Mouse (Mus musculus): ENCODE measurements at regions not wholly inside any gene's neighbourhood (a gene's known extent, or its start where the extent isn't known, plus 50 kb on each side); places are given as distances from the start of the nearest gene placed in this dataset.

- H3K36me3 ChIP-seq (ENCODE audit: insufficient read depth, low read length): no peaks in the 10 kb centered on the region
- DNase-seq (ENCODE audit: low spot score) (peak; percentile 64), ATAC-seq (peak; percentile 66; the same call in 1 of the 2 replicates)
- TF ChIP-seq CTCF (IDR thresholded peaks at IDR 0.05; ENCODE audit: low read depth): no peak
- H3K4me1 ChIP-seq (ENCODE audit: insufficient read depth, low read length): peaks cover 3% of the 10 kb centered on the region; the same call in 1 of the 2 replicates
- H3K9ac ChIP-seq (replicated peaks; ENCODE audit: low read length): no peak overlapping the region
- WGBS: 31% methylated on average over 13 of the region's 13 CpGs
- H3K9me3 ChIP-seq (ENCODE audit: low read length): no peaks in the 10 kb centered on the region
- no peak overlapping the region for H3K4me2 ChIP-seq (ENCODE audit: low read depth, low read length)
- H3K27ac ChIP-seq: no peak overlapping the region
- no peak overlapping the region for H3K4me3 ChIP-seq (ENCODE audit: low read length)
- no peaks in the 10 kb centered on the region for H3K27me3 ChIP-seq (ENCODE audit: insufficient read depth, low read length)
Measured at GRCm38 (mm10) chr5:99801791-99802450, 73.1 kb upstream of the Rasgef1b start.

- no peak for ATAC-seq
- no peaks in the 10 kb centered on the region for H3K9me3 ChIP-seq (ENCODE audit: low read length)
- H3K27me3 ChIP-seq (ENCODE audit: insufficient read depth, low read length): no peaks in the 10 kb centered on the region
- H3K4me2 ChIP-seq (ENCODE audit: low read depth, low read length): no peak overlapping the region
- TF ChIP-seq CTCF (IDR thresholded peaks at IDR 0.05; ENCODE audit: low read depth): no peak
- H3K4me3 ChIP-seq (ENCODE audit: low read length): no peak overlapping the region
- H3K9ac ChIP-seq (replicated peaks; ENCODE audit: low read length): no peak overlapping the region
- no peaks in the 10 kb centered on the region for H3K36me3 ChIP-seq (ENCODE audit: insufficient read depth, low read length)
- no peak overlapping the region for H3K27ac ChIP-seq
- H3K4me1 ChIP-seq (ENCODE audit: insufficient read depth, low read length): no peaks in the 10 kb centered on the region
- DNase-seq (ENCODE audit: low spot score): no peak
- WGBS: 84% methylated on average over 6 of the region's 6 CpGs
Measured at GRCm38 (mm10) chr5:99826861-99827260, 79.2 kb upstream of the Vamp9 start.

GRCm38 (mm10) chr5:99828516-99828915 is 77.5 kb upstream of the Vamp9 start:
- Histone ChIP-seq H3K27me3 (ENCODE audit: insufficient read depth, low read length) (no peaks in the 10 kb centered on the region), H3K4me1 (ENCODE audit: insufficient read depth, low read length) (no peaks in the 10 kb centered on the region), H3K9me3 (ENCODE audit: low read length) (no peaks in the 10 kb centered on the region), H3K4me3 (ENCODE audit: low read length) (no peak overlapping the region), H3K27ac (no peak overlapping the region), H3K36me3 (ENCODE audit: insufficient read depth, low read length) (no peaks in the 10 kb centered on the region), H3K4me2 (ENCODE audit: low read depth, low read length) (no peak overlapping the region), H3K9ac (replicated peaks; ENCODE audit: low read length) (no peak overlapping the region)
- WGBS: 82% methylated on average over 7 of the region's 7 CpGs
- ATAC-seq (no peak), DNase-seq (ENCODE audit: low spot score) (no peak)
- TF ChIP-seq CTCF (IDR thresholded peaks at IDR 0.05; ENCODE audit: low read depth): no peak

DNA sequence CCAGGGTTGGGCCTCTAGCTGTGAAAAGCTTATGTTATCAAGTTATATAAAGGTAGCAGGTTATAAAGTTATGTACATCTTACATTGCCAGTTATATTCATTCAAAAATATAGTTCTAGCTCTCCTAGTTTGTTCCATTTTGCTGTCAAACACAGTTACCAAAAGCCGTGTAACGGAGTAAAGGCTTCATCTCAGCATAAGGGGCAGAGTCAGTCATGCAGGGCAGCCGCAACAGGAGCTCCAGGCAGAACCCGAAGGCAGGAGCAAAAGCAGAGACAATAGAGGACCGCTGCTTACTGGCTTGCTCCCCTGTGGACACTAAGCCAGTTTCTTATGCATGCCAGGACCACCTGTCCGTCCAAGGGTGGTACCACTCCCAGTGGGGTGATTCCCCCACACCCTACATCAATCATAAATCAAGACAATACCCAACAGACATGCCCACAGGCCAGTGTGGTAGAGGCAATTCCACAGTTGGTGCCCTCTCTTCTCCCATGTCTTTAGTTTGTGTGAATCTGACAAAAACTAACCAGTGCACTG is 67.7 kb upstream of the Vamp9 start:
- no peak overlapping the region for H3K27ac ChIP-seq
- ATAC-seq (no peak), DNase-seq (ENCODE audit: low spot score) (no peak)
- WGBS: 34% methylated on average over 6 of the region's 6 CpGs
- TF ChIP-seq CTCF (IDR thresholded peaks at IDR 0.05; ENCODE audit: low read depth): no peak
- H3K9ac ChIP-seq (replicated peaks; ENCODE audit: low read length): no peak overlapping the region
- no peak overlapping the region for H3K4me2 ChIP-seq (ENCODE audit: low read depth, low read length)
- H3K9me3 ChIP-seq (ENCODE audit: low read length): no peaks in the 10 kb centered on the region
- no peaks in the 10 kb centered on the region for H3K27me3 ChIP-seq (ENCODE audit: insufficient read depth, low read length)
- H3K36me3 ChIP-seq (ENCODE audit: insufficient read depth, low read length): no peaks in the 10 kb centered on the region
- H3K4me1 ChIP-seq (ENCODE audit: insufficient read depth, low read length): no peaks in the 10 kb centered on the region
- no peak overlapping the region for H3K4me3 ChIP-seq (ENCODE audit: low read length)

DNA sequence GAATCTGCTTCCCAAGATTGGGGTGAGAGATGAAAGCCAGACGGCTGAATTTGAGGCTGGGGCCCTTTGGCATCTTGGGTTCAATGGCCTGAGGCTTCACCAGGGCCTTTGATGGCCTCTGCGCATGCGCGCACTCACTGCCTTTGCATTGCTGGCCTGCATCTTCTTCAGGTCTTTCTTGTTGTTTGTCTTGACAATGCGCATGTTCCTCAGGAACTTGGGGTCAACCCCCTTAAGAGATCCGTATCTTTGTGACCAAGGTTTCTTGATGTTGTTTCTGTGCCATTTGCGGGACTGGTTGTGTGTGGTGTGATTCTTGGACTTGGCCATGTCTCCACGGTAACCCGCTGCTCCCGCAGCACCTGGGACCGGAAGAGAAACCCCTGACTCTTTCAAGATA is 66.4 kb upstream of the Vamp9 start:
- Histone ChIP-seq H3K4me3 (ENCODE audit: low read length) (no peak overlapping the region), H3K36me3 (ENCODE audit: insufficient read depth, low read length) (no peaks in the 10 kb centered on the region), H3K4me1 (ENCODE audit: insufficient read depth, low read length) (no peaks in the 10 kb centered on the region), H3K4me2 (ENCODE audit: low read depth, low read length) (no peak overlapping the region), H3K9ac (replicated peaks; ENCODE audit: low read length) (no peak overlapping the region), H3K27me3 (ENCODE audit: insufficient read depth, low read length) (no peaks in the 10 kb centered on the region), H3K9me3 (ENCODE audit: low read length) (no peaks in the 10 kb centered on the region), H3K27ac (no peak overlapping the region)
- no peak for TF ChIP-seq CTCF (IDR thresholded peaks at IDR 0.05; ENCODE audit: low read depth)
- ATAC-seq (no peak), DNase-seq (ENCODE audit: low spot score) (no peak)
- 91% methylated on average over 11 of the region's 11 CpGs for WGBS

- Histone ChIP-seq H3K27ac (no peak overlapping the region), H3K4me3 (ENCODE audit: low read length) (no peak overlapping the region), H3K4me2 (ENCODE audit: low read depth, low read length) (0 out of 2 replicates have a peak overlapping the region, but pooled peaks have one; percentile 5), H3K9ac (replicated peaks; ENCODE audit: low read length) (no peak overlapping the region), H3K9me3 (ENCODE audit: low read length) (no peaks in the 10 kb centered on the region), H3K27me3 (ENCODE audit: insufficient read depth, low read length) (no peaks in the 10 kb centered on the region), H3K36me3 (ENCODE audit: insufficient read depth, low read length) (no peaks in the 10 kb centered on the region), H3K4me1 (ENCODE audit: insufficient read depth, low read length) (no peaks in the 10 kb centered on the region)
- peak; percentile 25 for DNase-seq (ENCODE audit: low spot score)
- ATAC-seq: peak; percentile 32; the same call in 1 of the 2 replicates
- 38% methylated on average over 9 of the region's 9 CpGs for WGBS
- no peak for TF ChIP-seq CTCF (IDR thresholded peaks at IDR 0.05; ENCODE audit: low read depth)
Measured at GRCm38 (mm10) chr5:99840884-99841283, 65.2 kb upstream of the Vamp9 start.

All from hindbrain, postnatal 0 days (tissue).